Mouse (Mus musculus) small intestine, adult 2 months (tissue): ENCODE measurements at regions not wholly inside any gene's neighbourhood (a gene's known extent, or its start where the extent isn't known, plus 50 kb on each side); places are given as distances from the start of the nearest gene placed in this dataset.

Experiments used
- H3K27ac ChIP-seq: fragments of 200-500 bp; 2 replicates; pipeline ENCODE4 v1.5.1; 2012; ENCODE audit warnings: low read depth, low read length, control low read depth, inconsistent platforms; ENCODE audit not compliant: insufficient read depth
- H3K27me3 ChIP-seq: fragments of 200-500 bp; 2 replicates; pipeline ENCODE4 v1.6.1; 2012; ENCODE audit warnings: mild to moderate bottlenecking, moderate library complexity, low read length, inconsistent platforms; ENCODE audit not compliant: control insufficient read depth, insufficient read depth
- H3K36me3 ChIP-seq: fragments of 200-500 bp; 2 replicates; pipeline ENCODE4 v1.6.1; 2012; ENCODE audit warnings: mild to moderate bottlenecking, low read length, control low read depth, inconsistent platforms; ENCODE audit not compliant: control insufficient read depth, insufficient read depth
- H3K4me1 ChIP-seq: fragments of 200-500 bp; 2 replicates; pipeline ENCODE4 v1.6.1; 2012; ENCODE audit warnings: low read length, inconsistent platforms, mixed read lengths; ENCODE audit not compliant: control insufficient read depth, insufficient read depth, insufficient read length
- H3K4me3 ChIP-seq: fragments of 200-500 bp; 2 replicates; pipeline ENCODE4 v1.5.1; 2012; ENCODE audit warnings: low read depth, mild to moderate bottlenecking, control low read depth, inconsistent platforms, low read length, moderate library complexity
- CTCF ChIP-seq: fragments of 200-500 bp; IDR thresholded peaks from 2 replicates; pipeline ENCODE4 v1.5.1; 2012; ENCODE audit warnings: low read depth, mild to moderate bottlenecking, control low read depth, inconsistent platforms, low read length, moderate library complexity, mixed read lengths; ENCODE audit not compliant: insufficient replicate concordance, insufficient read length; ENCODE audit errors: extremely low read depth
- POLR2A ChIP-seq: fragments of 200-500 bp; IDR thresholded peaks from 2 replicates; pipeline ENCODE4 v1.6.1; 2012; ENCODE audit warnings: low read depth, mild to moderate bottlenecking, control low read depth, inconsistent platforms, low read length, moderate library complexity
- WGBS: fragments of 180-500 bp; shearing (Covaris S2); methylation state at CpG from one replicate; pipeline ENCODE4 v1.1.7; 2018; 5-methylcytosine and 5-hydroxymethylcytosine counted together

DNA sequence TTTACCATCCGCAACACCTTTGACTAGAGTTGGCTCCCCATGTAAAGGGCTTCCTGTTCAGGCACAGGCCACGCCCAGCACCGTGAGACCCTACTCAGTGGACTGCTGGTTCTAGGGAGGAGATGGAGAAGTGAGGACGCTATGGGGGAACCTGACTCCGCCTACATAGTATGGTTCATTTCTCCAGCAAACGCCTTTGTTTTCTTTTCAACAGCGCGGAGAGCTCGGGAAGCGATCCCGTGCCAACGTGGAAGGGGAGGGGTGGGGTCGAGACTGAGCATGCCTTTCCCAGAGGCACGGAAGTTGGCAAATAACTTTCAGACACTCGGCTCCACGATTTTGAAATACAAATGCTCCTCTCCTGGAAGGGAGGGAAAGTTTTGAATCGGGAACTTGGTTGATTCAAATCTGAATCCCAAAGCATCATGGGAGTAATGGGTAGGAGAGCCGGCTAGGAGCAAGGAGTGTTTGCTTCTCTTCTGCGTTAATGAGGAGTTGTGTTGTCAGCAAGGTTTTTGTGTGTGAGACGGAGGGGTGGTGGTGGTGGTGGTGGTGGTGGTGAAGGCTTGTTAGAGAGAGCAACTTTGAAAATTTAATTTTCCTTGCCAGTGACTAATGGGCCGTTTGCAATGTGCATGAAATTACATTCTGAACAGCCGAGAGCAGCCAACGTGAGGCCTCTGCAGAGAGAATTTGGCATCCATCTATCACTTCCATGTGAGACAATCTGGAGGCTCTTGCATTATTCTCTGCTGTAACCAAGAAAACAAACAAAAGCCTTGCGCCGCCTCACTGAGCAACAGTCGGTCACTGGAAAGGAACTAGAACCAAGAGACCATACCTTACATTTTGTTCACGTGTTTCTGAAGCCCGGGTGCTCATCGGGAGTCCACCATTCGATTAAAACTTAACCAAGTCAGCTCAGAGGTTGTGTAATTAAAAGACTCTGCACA lies 89.9 kb upstream of the Gm9887 start:
- WGBS: 13% methylated on average over 30 of the region's 30 CpGs
- peak overlapping the region; percentile 62 for H3K27ac ChIP-seq
- peak overlapping the region; percentile 66 for H3K4me3 ChIP-seq
- no peak; the same call in 1 of the 2 replicates for TF ChIP-seq POLR2A
- no peak for TF ChIP-seq CTCF
- no peaks in the 10 kb centered on the region for H3K36me3 ChIP-seq
- H3K4me1 ChIP-seq: peaks cover 10% of the 10 kb centered on the region; the same call in 1 of the 2 replicates
- no peaks in the 10 kb centered on the region for H3K27me3 ChIP-seq

DNA sequence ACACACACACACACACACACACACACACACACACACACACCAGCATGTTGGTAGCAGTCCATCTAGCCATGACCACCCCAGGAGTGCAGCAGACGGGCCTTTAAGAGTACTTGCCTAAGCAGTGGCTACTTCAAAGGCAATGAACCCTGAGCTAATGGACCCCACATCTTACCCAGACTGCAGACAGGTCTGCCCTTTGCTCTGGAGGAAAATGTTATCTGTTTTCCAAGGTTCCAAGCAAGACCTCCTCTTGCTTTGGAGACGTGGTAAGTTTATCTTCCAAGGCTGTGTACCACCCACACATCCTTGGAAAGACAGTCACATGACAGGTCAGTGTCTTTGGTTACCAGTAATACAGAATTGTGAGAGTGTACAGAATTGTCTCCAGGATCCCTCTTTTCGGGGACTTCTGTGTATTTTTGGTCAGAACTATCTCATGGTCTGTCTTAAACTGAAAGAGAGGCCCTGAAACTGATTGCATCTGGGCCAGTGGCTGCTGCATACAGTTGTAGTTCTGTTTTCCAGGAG lies 88.4 kb upstream of the Gm9887 start:
- 78% methylated on average over 3 of the region's 3 CpGs for WGBS
- no peaks in the 10 kb centered on the region for H3K27me3 ChIP-seq
- no peak overlapping the region for H3K27ac ChIP-seq
- H3K36me3 ChIP-seq: no peaks in the 10 kb centered on the region
- H3K4me3 ChIP-seq: no peak overlapping the region
- peaks cover 10% of the 10 kb centered on the region; the same call in 1 of the 2 replicates for H3K4me1 ChIP-seq
- TF ChIP-seq POLR2A (no peak), CTCF (no peak)

DNA sequence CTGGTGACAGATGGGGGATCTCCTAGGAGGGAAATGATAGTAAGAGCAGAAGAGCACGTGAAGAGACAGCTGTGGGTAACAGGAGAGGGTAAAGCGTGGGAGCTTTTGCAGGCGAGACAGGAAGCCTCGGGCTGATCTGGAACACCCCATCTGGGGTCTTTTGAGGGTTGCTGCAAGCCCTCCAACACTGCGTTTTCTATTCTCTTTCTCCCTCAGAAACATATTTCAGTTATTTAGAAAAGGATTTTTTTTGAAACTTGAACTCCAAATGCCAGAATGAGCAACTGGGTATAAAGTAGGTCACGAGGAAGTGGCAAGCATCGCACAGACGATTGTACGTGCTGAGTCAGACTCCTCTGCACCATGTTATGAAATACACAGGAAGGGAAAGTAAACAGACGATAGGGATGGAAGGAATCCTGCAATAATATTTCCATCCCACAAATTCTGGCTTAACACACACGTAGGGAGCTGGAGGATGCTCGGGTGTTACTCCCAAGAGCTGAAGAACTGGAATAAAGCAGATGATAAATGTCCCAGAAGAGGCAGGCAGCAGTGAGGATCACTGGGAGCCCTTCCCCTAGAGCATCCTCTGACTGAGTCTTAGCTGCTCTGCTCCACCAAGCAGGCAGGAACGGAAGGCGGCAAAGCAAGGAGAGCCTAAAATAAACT lies 86.0 kb upstream of the Gm9887 start:
- Histone ChIP-seq H3K27me3 (no peaks in the 10 kb centered on the region), H3K27ac (peak overlapping the region; percentile 62), H3K36me3 (no peaks in the 10 kb centered on the region), H3K4me1 (peaks cover 10% of the 10 kb centered on the region; the same call in 1 of the 2 replicates), H3K4me3 (no peak overlapping the region)
- TF ChIP-seq CTCF: no peak
- no peak for TF ChIP-seq POLR2A
- 39% methylated on average over 14 of the region's 14 CpGs for WGBS

DNA sequence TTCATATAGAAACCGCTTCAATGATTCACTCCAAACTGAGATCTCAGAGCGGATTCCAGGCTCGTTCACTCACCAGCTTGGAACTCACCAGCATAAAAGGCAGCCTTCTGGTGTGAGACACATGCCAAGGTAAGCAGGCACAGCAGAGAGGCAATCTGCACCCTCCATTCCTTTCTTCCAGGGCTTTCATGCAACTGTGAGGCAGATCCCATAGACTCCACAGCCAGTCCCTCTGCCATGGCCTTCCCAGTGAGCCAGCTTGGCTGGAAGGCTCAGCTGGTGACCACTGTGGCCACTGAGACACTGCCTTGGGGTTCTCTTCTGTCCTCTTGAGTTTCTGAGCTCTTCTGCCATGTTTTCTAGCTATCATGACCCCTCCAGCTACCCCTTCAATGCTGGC lies 84.5 kb upstream of the Gm9887 start:
- TF ChIP-seq CTCF (no peak), POLR2A (no peak)
- H3K27me3 ChIP-seq: no peaks in the 10 kb centered on the region
- WGBS: 92% methylated on average over 3 of the region's 3 CpGs

DNA sequence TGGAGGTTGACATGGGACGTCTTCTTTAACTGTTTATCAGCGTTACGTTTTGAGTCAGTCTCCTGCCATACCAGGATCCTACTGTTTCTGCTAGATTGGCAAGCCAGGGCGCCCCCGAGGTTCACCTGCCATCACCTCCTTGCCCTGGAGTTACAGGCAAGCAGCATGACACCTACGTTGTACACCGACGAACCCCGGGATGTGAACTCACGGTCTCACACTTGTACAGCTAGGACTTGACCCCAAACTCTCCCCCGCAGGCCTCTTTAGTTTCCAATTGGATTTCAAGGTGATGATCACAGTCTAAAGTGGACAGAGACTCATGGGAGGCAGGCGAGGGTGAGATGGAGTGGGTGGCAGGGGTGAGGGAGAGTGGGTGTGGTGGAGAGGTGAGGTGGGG lies 83.9 kb upstream of the Gm9887 start:
- H3K4me3 ChIP-seq: no peak overlapping the region
- TF ChIP-seq CTCF: no peak
- peaks cover 10% of the 10 kb centered on the region; the same call in 1 of the 2 replicates for H3K4me1 ChIP-seq
- no peaks in the 10 kb centered on the region for H3K36me3 ChIP-seq
- 92% methylated on average over 12 of the region's 12 CpGs for WGBS
- no peak overlapping the region for H3K27ac ChIP-seq
- no peaks in the 10 kb centered on the region for H3K27me3 ChIP-seq

More for the DNA sequence above, 84.5 kb upstream of the Gm9887 start:
- Histone ChIP-seq H3K36me3 (no peaks in the 10 kb centered on the region), H3K27ac (no peak overlapping the region), H3K4me1 (peaks cover 10% of the 10 kb centered on the region; the same call in 1 of the 2 replicates), H3K4me3 (no peak overlapping the region)

DNA sequence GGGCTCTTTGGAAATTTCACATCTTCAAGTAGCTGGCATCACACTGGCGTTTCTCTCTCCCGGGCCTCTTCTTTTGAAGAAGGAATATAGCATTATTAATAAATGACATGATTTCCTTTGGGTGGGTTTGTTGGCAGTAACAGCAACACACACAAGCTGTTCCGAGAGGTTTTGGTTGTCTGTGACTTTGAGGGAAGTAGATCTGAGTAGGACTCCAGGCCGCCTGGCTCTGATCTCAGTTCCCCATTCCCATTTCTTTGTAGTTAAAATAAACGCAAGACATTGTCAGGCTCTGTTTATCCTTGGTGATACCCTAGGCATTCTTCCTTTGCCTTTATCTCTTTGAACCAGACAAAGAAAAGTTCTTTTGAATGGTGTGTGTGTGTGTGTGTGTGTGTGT lies 83.3 kb upstream of the Gm9887 start:
- H3K4me1 ChIP-seq: peaks cover 13% of the 10 kb centered on the region; the same call in 1 of the 2 replicates
- no peak overlapping the region for H3K4me3 ChIP-seq
- H3K27me3 ChIP-seq: no peaks in the 10 kb centered on the region
- TF ChIP-seq CTCF: no peak
- TF ChIP-seq POLR2A: no peak
- 86% methylated on average over 5 of the region's 5 CpGs for WGBS
- no peak overlapping the region for H3K27ac ChIP-seq
- no peaks in the 10 kb centered on the region for H3K36me3 ChIP-seq

DNA sequence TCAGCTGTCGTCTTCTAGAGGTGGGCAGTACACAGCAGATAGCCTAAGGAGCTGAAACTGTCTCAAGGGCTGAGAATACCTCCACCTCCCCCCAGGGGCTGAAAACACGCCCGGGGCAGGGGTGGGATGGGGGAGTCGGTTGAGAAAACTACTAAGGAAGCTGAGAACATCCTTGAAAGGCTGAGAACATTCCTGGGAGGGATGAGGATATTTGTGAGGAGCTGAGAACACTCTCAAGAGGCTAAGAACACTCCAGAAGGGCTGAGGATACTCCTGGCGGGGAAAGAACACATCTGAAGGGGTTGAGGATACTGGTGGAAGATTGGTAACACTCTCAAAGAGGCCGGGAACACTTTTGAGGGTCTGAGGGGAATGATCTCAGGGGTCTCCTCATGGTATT lies 81.3 kb upstream of the Gm9887 start:
- no peak overlapping the region for H3K27ac ChIP-seq
- WGBS: 86% methylated on average over 6 of the region's 6 CpGs
- no peak overlapping the region for H3K4me3 ChIP-seq
- H3K4me1 ChIP-seq: peaks cover 19% of the 10 kb centered on the region
- TF ChIP-seq CTCF (no peak), POLR2A (no peak)
- no peaks in the 10 kb centered on the region for H3K27me3 ChIP-seq
- H3K36me3 ChIP-seq: no peaks in the 10 kb centered on the region
